ENCODE assay signal across 16 mouse cellular contexts in the genomic region with DNA sequence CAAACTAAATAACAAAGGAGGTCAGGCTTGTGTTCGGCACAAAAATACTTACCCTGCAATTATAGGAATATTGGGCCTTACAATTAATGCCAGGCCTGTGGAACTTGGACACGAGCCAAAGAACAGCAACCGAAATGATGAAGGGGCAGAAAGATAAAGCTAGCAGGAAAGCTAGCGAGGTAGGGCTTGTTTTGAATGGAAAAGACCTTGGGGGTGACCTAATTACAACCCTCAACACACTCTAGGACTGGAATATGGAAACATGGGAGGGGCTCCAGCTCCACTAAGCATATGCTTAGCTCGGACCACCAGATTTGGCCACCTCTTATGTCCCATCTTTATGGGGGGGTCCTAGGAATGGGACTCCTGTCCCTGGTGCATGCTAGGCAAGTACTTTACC.
A peak's percentile ranks its signal among the peaks of the same experiment; 100 is the strongest.
DNase-seq lines count a peak whose midpoint lies in the region; ATAC-seq and TF ChIP-seq lines count a peak whose summit lies in the region.
"Had no signal": no experiment of that assay in that cellular context is flagged by ENCODE, and none has a peak within 500 bp of the region (broad histone marks: within the 10 kb centered on the region; RNA-seq: fewer than 3 reads in every experiment).

No protein-coding gene starts in this region.

- no peak for TF ChIP-seq EP300 in lung, postnatal 0 days (IDR thresholded peaks at IDR 0.05)

- H3K4me3 ChIP-seq in gastrocnemius, adult 2 months = peak overlapping the region; percentile 35
- H3K4me3 ChIP-seq in lung, postnatal 0 days (ENCODE audit: low read depth, low read length) = no peak overlapping the region
- no peak overlapping the region for H3K4me3 ChIP-seq in forebrain, embryonic 16.5 days (replicated peaks; ENCODE audit: low read length)
- no peak overlapping the region for H3K4me3 ChIP-seq in stomach, embryonic 15.5 days (replicated peaks)
- H3K4me3 ChIP-seq: heart, adult 2 months; liver, embryonic 13.5 days had no signal

- peak overlapping the region; percentile 41; the same call in 1 of the 2 replicates for H3K4me2 ChIP-seq in lung, postnatal 0 days (replicated peaks; ENCODE audit: low read depth, low read length)
- peak overlapping the region; percentile 43 for H3K4me2 ChIP-seq in forebrain, embryonic 16.5 days (ENCODE audit: low read length)
- H3K4me2 ChIP-seq in stomach, embryonic 15.5 days = peak overlapping the region; percentile 44
- H3K4me2 ChIP-seq: liver, embryonic 13.5 days had no signal

- intact Hi-C loops in gastrocnemius, adult 2 months (cut with DNase I) = no loop called here

- no peak for DNase-seq in gastrocnemius, adult 2 months
- DNase-seq in gastrocnemius, adult 18-20 months (ENCODE audit: low spot score) = no peak
- no peak for DNase-seq in lung, postnatal 0 days (ENCODE audit: low spot score)
- no peak for DNase-seq in lung, postnatal 14 days
- DNase-seq in kidney, postnatal 10 days = no peak
- no peak for DNase-seq in embryo, embryonic 10 days (ENCODE audit: low spot score)
- DNase-seq: B cell, adult 2 months; cerebellum, adult 11-12 months; embryo, embryonic 11 days; heart, adult 2 months; heart, postnatal 4 days; liver, embryonic 13.5 days had no signal

- H3K9ac ChIP-seq in lung, postnatal 0 days (replicated peaks; ENCODE audit: low read depth) = no peak overlapping the region
- H3K9ac ChIP-seq in forebrain, embryonic 16.5 days (replicated peaks; ENCODE audit: low read depth, low read length) = no peak overlapping the region
- H3K9ac ChIP-seq in stomach, embryonic 15.5 days = no peak overlapping the region
- H3K9ac ChIP-seq: liver, embryonic 13.5 days had no signal

- ATAC-seq in lung, postnatal 0 days = no peak
- ATAC-seq in forebrain, embryonic 16.5 days = peak; percentile 45; the same call in 1 of the 2 replicates
- ATAC-seq in stomach, embryonic 15.5 days (ENCODE audit: insufficient read depth, low FRiP score, low read depth) = no peak
- ATAC-seq: activated CD4-positive, CD25-positive, alpha-beta regulatory T cell, adult 4 months had no signal

- TF ChIP-seq CTCF in gastrocnemius, adult 2 months (IDR thresholded peaks at IDR 0.05) = no peak
- no peak for TF ChIP-seq CTCF in lung, postnatal 0 days (IDR thresholded peaks at IDR 0.05)

- H3K4me1 ChIP-seq in lung, postnatal 0 days (ENCODE audit: insufficient read depth, low read depth, low read length) = no peaks in the 10 kb centered on the region
- H3K4me1 ChIP-seq in forebrain, embryonic 16.5 days (replicated peaks; ENCODE audit: control insufficient read depth, insufficient read depth, low read length) = peaks cover 9% of the 10 kb centered on the region
- H3K4me1 ChIP-seq in stomach, embryonic 15.5 days = no peaks in the 10 kb centered on the region

- H3K27ac ChIP-seq in gastrocnemius, adult 2 months = no peak overlapping the region
- H3K27ac ChIP-seq in lung, postnatal 0 days (ENCODE audit: low read length) = no peak overlapping the region
- no peak overlapping the region for H3K27ac ChIP-seq in forebrain, embryonic 16.5 days (ENCODE audit: low read length)
- peak overlapping the region; percentile 21; the same call in 1 of the 2 replicates for H3K27ac ChIP-seq in stomach, embryonic 15.5 days
- H3K27ac ChIP-seq: heart, adult 2 months; liver, embryonic 13.5 days had no signal

- H3K27me3 ChIP-seq in lung, postnatal 0 days (replicated peaks; ENCODE audit: insufficient read depth, low read length) = no peaks in the 10 kb centered on the region
- H3K27me3 ChIP-seq in forebrain, embryonic 16.5 days (replicated peaks; ENCODE audit: control insufficient read depth, insufficient read depth, low read length) = no peaks in the 10 kb centered on the region
- H3K27me3 ChIP-seq in stomach, embryonic 15.5 days (replicated peaks) = no peaks in the 10 kb centered on the region; the same call in 1 of the 2 replicates
- H3K27me3 ChIP-seq: liver, embryonic 13.5 days had no signal

- no peaks in the 10 kb centered on the region for H3K36me3 ChIP-seq in lung, postnatal 0 days (ENCODE audit: insufficient read depth, low read length)
- H3K36me3 ChIP-seq in forebrain, embryonic 16.5 days (ENCODE audit: control insufficient read depth, insufficient read depth) = no peaks in the 10 kb centered on the region
- H3K36me3 ChIP-seq in stomach, embryonic 15.5 days = no peaks in the 10 kb centered on the region
- H3K36me3 ChIP-seq: G1E; liver, embryonic 13.5 days had no signal

- H3K9me3 ChIP-seq in lung, postnatal 0 days (ENCODE audit: low read length) = no peaks in the 10 kb centered on the region
- H3K9me3 ChIP-seq in forebrain, embryonic 16.5 days (ENCODE audit: control insufficient read depth, low read length) = no peaks in the 10 kb centered on the region
- no peaks in the 10 kb centered on the region for H3K9me3 ChIP-seq in stomach, embryonic 15.5 days
- H3K9me3 ChIP-seq: G1E; liver, embryonic 13.5 days had no signal

- 39% methylated on average over 5 of the region's 5 CpGs for WGBS in lung, postnatal 0 days
- WGBS in forebrain, embryonic 16.5 days = 28% methylated on average over 5 of the region's 5 CpGs
- 38% methylated on average over 5 of the region's 5 CpGs for WGBS in stomach, embryonic 15.5 days
